Mouse (Mus musculus): ENCODE results near the gene Tmem9.

The Tmem9 gene

GRCm38 (mm10) chr1:136007211-136008158 is at the start of gene Tmem9:
Tmem9 (plus strand) TSS chr1:136008150.
- peak; percentile 48 to 52 for DNase-seq

DNA sequence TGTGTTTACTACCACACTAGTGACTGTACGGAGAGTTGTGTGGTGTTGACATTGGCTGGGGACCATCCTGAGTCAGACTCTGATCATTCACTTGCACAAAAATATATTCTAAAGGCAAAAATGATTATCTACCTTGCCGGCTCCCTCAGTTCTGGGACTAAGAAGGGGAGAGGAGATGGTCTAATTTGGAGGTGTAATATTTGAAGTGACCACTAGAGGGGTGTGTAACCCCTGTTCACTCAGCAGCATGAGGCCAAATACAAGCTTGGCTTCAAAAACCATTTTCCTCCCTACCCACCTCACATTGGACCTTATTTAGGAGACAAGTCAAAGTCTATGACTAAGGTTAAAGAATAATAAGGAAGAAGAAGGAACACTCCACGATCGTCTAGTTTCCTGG is 49.5 kb upstream of the Tmem9 start:
- DNase-seq, result peak; percentile 19 to 20

- no peak for DNase-seq
Measured at GRCm38 (mm10) chr1:135963177-135963576, 44.8 kb upstream of the Tmem9 start.

- DNase-seq, result no peak
Measured at GRCm38 (mm10) chr1:135964561-135964960, 43.4 kb upstream of the Tmem9 start.

- no peak for DNase-seq
Measured at GRCm38 (mm10) chr1:135967739-135968138, 40.2 kb upstream of the Tmem9 start.

- no peak for DNase-seq
Measured at GRCm38 (mm10) chr1:135970486-135970885, 37.5 kb upstream of the Tmem9 start.

GRCm38 (mm10) chr1:135972576-135972975 is 35.4 kb upstream of the Tmem9 start:
- DNase-seq, result no peak

- DNase-seq, result no peak
Measured at GRCm38 (mm10) chr1:135984105-135984504, 23.8 kb upstream of the Tmem9 start.

DNA sequence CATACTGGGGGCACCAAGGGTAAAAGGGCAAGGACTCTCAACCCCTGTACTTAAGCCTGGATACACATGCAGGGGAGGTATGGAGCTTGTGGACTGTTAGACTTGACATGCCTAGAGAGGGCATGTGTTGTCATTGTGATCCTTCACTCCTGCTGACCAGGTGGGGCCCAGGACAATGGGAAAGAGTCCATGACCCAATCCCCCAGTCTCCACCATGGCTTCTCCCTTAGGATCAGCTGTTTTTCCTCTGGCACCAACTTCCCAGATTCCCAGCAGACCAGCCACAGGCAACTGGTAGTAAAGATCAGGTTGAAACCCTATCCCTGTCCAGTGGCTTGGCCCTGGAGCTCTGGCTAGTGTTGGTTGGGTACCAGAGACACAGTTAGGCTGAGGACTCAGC is 18.1 kb upstream of the Tmem9 start:
- no peak for DNase-seq

- DNase-seq, result no peak
Measured at GRCm38 (mm10) chr1:135993470-135993869, 14.5 kb upstream of the Tmem9 start.

GRCm38 (mm10) chr1:135997537-135997936 is 10.4 kb upstream of the Tmem9 start:
- no peak for DNase-seq

- DNase-seq, result no peak
Measured at GRCm38 (mm10) chr1:135999720-136000287, 8.1 kb upstream of the Tmem9 start.

- no peak for DNase-seq
Measured at GRCm38 (mm10) chr1:136001438-136001837, 6.5 kb upstream of the Tmem9 start.

- no peak for DNase-seq
Measured at GRCm38 (mm10) chr1:136006292-136006748, 1.6 kb upstream of the Tmem9 start, which contains the start of gene Igfn1. Igfn1 (minus strand) TSS chr1:136006342.

DNA sequence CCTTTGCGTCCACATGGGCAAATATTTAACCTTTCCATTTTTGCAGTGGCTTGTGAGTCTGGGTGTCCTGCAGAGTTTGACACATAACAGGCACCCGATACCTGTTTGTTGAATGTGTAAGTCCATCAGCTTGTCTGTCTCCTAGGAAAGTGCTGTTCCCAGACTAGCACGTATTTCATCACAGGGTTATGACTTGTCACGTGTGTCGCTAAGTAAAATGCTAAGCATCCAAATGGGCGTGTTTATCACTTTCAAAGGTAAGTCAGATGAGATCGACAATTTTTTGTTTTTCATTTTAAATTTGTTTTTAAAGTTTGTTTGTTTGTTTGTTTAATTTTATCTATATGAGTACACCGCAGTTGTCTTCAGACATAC is 196 bp downstream of the Tmem9 start:
- DNase-seq, result no peak

- no peak for DNase-seq
Measured at GRCm38 (mm10) chr1:136010247-136010646, 2.3 kb downstream of the Tmem9 start.

DNA sequence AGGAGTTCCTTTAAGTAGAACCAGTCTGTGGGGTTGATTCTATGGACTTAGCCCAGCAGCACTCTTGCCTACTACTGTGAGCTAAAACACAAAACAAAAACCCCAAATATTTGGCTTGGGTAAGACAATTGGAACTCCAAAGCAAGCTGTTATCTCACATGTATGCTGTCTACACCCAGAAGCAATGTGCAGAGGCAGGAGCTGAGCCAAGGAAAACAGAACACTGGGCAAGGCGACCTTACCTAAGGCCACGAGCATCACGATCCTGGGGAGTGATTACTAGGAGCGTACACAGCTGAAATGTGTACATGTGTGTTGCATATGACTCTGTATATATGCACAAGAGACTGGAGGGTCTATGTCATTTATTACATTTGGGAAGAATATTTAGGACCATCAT is 5.6 kb downstream of the Tmem9 start:
- no peak for DNase-seq

DNA sequence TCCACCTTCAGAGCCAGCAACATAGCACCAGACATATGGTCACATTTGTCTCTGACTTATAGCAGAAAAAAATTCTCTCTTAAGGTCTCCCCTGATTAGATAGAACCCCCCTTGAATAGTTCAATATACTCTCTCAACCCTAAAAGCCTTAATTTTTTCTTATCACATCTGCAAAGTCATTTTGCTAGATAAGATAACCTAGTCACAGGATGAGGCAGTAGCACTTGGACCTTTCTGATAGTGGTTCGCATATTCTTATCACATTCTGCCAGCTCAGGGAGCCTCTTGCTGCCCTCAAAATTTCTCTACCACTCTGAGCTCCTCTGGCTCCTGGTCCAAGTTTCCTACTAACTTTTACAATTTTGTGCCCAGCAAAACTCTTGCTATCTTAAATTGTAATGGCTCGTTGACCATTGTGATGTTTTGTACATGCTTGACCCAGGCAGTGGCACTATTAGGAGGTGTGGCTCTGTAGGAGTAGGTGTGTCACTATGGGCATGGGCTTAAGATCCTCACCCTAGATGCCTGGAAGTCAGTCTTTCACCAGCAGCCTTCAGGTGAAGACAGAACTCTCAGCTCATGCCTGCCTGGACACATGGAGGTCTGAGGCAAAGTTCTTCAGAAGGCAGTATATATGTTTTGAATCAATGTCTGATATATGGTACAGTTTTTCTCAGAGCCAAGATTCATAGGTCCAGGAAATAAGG is 7.0 kb downstream of the Tmem9 start:
- no peak for DNase-seq

- peak; percentile 3 to 8 for DNase-seq
Measured at GRCm38 (mm10) chr1:136017307-136017706, 9.4 kb downstream of the Tmem9 start.

DNA sequence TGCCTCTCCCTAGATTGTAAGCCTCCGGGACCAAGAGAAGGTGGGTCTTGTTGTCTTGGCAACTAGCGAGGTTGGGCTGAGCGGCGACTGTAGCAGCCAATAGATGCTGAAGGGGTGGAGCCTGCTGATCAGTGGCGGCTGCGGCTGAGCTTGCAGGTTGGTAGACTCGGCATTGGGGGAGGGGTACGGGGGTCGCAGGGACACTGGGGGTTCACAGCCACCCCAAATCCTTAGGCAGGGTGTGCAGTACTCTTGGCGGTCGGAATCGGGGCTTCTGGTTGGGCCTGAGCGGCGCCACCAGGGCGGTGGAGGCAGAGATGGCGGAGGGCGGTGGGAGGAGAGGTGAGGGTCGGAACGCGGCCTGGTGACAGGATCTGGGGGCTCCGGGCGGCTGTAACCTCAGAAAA is 10.0 kb downstream of the Tmem9 start:
- DNase-seq, result peak; percentile 79 to 80

DNA sequence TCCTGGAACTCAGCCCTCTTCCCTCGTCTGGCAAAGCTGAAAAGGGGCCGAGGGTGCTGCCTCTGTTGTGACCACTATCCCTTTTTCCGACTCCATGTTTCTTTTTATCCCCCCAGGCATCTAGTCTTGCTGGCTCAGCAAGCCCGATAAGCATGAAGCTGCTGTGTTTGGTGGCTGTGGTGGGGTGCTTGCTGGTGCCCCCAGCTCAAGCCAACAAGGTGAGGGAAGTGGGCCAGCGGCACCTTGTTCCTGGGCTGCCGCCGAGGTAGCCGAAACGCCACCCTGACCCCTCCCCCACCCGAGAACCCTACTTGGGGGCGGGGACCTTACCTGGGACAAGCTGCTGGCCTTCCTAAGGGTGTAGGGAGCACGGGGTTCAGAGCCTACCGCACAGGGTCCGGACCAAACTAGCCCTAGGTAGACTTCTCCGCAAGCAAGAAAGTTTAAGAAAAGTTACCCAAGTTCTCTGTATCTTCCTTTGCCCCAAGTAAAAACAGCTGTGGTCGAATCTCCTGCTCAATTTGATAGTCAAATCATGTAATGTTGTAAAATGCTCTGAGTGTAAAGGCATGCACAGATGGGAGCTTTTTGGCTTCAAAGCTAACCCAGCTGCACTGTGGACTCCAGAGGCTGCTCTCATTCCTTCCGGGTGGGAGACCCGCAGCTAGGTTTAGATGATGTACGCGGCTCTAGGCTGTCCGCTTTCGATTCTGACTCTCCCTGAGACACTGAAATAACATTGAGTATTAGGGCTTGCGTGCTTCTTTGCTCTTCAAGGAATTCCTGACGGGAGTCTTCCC is 10.6 kb downstream of the Tmem9 start:
- DNase-seq, result peak; percentile 50 to 57

DNA sequence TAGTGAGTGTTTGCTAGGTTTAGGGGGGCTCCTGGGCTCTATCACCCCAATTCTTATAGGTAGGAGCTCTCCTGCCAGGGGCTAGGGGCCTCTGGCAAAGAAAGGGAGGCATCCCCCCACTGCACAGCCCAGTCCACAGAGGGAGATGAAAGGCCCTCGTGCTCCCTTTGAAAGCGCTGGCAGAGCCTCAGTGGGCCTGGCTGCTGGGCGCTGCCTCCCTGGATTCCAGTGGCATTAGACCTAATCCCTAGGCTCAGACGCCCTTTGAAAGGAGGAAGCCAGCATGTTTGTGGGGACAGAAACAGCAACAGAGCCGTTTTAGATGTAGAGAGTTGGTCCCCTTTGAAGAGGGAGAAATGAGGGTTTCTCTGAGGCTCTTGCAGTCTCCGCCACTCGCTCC is 22.3 kb downstream of the Tmem9 start:
- no peak for DNase-seq

- no peak for DNase-seq
Measured at GRCm38 (mm10) chr1:136031697-136032096, 23.7 kb downstream of the Tmem9 start.

Data from B cell, adult 2 months (primary cell).